Mouse (Mus musculus): Measurements from ENCODE around the gene Hist1h4f. TPM values are rescaled to one million over a fixed set of nuclear protein-coding genes. Genes with fewer than 3 reads are reported as not detected.
A peak's percentile ranks its signal among the peaks of the same experiment; 100 is the strongest.
"Not testable (repeated sequence)": the region's sequence is repeated elsewhere in the genome, so short reads cannot be mapped to it uniquely, and the experiment has no call there.

Hist1h4f gene
- not detected in 2 replicates for polyA plus RNA-seq (2015; fragmentation: Nextera tagmentation; extraction: Ambion mirVana)

DNA sequence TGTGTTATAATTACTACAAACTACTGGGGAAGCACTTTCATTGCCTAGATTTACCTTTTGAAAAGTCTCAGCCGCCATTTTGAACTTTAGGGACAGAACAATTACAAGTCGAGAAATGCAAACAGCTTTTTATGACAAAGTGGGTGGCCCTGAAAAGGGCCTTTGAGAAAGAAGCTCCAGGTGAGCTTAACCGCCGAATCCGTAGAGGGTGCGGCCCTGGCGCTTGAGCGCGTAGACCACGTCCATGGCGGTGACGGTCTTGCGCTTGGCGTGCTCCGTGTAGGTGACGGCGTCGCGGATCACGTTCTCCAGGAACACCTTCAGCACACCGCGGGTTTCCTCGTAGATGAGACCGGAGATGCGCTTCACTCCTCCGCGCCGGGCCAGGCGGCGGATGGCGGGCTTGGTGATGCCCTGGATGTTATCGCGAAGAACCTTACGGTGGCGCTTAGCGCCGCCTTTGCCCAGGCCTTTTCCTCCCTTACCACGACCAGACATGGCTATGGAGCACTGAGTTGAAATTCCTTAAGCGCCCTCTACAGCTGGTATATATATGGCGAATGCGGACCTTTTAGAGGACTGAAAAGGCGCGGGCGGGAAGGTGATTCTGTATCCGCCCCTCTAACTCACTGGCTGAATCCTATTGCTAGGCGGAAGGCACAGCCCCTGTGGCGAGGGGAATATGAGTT, at the start of gene Hist1h4f:
TSS of gene Hist1h4f (minus strand) at position 503 of the 689 bp plus-strand sequence.
- Histone ChIP-seq H3K4me1 (ENCODE audit: control insufficient read depth, insufficient read depth, low read length) (peaks cover 21% of the 10 kb centered on the region), H3K4me2 (ENCODE audit: low read length) (peak within 1 kb of the TSS; percentile 67), H3K27ac (ENCODE audit: low read length) (peak within 1 kb of the TSS; percentile 86), H3K9ac (ENCODE audit: low read depth, low read length) (peak within 1 kb of the TSS; percentile 55), H3K4me3 (ENCODE audit: low read depth, low read length) (peak within 1 kb of the TSS; percentile 45)
- peak; percentile 93 for ATAC-seq
- WGBS = under 1% methylated on average over 42 of the region's 47 CpGs
- H3K27me3 ChIP-seq (ENCODE audit: control insufficient read depth, insufficient read depth, low read depth, low read length); H3K36me3 ChIP-seq (ENCODE audit: control insufficient read depth, insufficient read depth, low read length); H3K9me3 ChIP-seq (replicated peaks; ENCODE audit: control insufficient read depth, low read length, poor library complexity, severe bottlenecking): not testable (repeated sequence)

DNA sequence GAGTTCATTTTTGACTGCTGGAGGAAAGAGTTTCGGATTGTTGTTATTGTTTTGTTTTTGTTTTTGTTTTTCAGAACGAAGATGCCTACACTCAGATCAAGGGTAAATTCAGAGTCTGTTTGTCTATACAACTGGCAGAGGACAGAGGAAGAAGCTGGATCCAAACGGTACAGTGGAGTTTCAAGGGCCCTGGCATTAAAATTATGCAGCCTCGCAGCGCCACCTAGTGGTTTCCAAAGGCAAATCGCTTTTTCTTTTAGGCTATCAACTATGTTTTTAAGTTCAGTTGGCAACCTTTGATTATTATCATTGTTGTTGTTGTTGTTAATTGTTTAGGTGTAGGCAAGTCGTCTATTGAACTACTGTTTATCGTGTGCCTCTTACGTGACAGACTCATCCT, 46.5 kb upstream of the Hist1h4f start:
- no peaks in the 10 kb centered on the region for H3K27me3 ChIP-seq (ENCODE audit: control insufficient read depth, insufficient read depth, low read depth, low read length)
- WGBS = 8% methylated on average over 9 of the region's 9 CpGs
- H3K9me3 ChIP-seq (replicated peaks; ENCODE audit: control insufficient read depth, low read length, poor library complexity, severe bottlenecking) = no peaks in the 10 kb centered on the region
- H3K4me3 ChIP-seq (ENCODE audit: low read depth, low read length) = no peak overlapping the region
- no peak overlapping the region for H3K4me2 ChIP-seq (ENCODE audit: low read length)
- no peak; the same call in 1 of the 2 replicates for ATAC-seq
- H3K4me1 ChIP-seq (ENCODE audit: control insufficient read depth, insufficient read depth, low read length) = no peaks in the 10 kb centered on the region
- H3K36me3 ChIP-seq (ENCODE audit: control insufficient read depth, insufficient read depth, low read length) = no peaks in the 10 kb centered on the region
- no peak overlapping the region for H3K9ac ChIP-seq (ENCODE audit: low read depth, low read length)
- no peak overlapping the region for H3K27ac ChIP-seq (ENCODE audit: low read length)

DNA sequence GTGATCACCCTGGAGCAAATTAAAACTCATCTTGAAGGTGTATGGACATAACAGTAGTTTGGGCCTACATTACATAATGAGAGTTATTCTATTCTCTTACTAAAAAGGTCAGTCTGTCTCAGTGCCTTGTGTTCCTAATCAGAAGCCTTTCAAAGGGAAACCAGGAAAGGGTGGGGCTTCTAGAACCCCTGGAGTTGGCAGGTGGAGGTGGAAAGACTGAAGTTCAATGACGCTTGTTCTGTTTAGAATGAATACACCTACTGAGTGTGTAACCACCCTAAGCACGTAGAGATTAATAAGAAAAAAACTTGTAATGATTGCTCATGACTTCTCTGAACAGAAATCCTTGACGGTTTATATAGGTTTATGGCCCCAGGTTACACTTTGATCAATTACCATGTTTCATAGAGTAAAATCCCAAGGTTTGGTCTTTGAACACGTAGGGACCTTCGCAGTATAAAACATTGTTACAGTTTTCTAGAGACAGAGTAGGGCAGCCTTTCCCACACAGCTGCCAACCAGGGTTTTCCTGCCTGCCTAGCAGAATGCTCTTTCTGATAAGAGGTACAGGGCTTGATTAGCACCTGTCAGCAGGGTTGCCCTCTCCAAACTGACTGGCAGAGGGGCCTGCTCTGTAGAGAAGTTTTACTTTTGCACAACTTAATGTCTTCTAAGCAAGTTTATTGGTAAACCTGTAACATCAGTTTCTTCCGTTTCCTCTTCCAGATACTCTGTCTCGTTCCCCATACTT, 44.3 kb upstream of the Hist1h4f start:
- H3K27ac ChIP-seq (ENCODE audit: low read length) = no peak overlapping the region
- no peaks in the 10 kb centered on the region for H3K4me1 ChIP-seq (ENCODE audit: control insufficient read depth, insufficient read depth, low read length)

DNA sequence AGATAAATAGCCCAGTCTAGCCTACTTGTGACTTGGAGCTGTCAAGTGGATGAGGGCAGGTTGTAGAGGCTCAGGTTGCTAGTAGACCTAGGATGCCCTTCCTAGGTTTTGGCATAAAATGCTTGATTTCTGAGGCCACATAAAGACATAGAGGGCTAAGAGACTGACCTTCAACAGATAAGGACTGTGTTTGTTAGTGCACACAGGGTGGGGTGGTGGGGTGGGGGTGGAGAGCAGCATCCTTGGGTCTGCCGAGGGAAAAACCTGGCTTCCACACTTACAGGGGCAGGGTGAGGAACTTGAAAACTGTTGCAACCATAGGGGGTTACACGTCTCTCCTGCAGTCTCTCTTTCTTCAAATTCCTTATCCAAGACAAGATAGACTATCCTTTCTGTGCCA, 43.7 kb upstream of the Hist1h4f start:
- no peak overlapping the region for H3K4me3 ChIP-seq (ENCODE audit: low read depth, low read length)
- no peak overlapping the region for H3K4me2 ChIP-seq (ENCODE audit: low read length)
- H3K9me3 ChIP-seq (replicated peaks; ENCODE audit: control insufficient read depth, low read length, poor library complexity, severe bottlenecking) = no peaks in the 10 kb centered on the region
- no peaks in the 10 kb centered on the region for H3K27me3 ChIP-seq (ENCODE audit: control insufficient read depth, insufficient read depth, low read depth, low read length)
- no peak for ATAC-seq
- WGBS = 83% methylated on average over 2 of the region's 2 CpGs
- no peak overlapping the region for H3K27ac ChIP-seq (ENCODE audit: low read length)
- no peaks in the 10 kb centered on the region for H3K4me1 ChIP-seq (ENCODE audit: control insufficient read depth, insufficient read depth, low read length)
- H3K9ac ChIP-seq (ENCODE audit: low read depth, low read length) = no peak overlapping the region
- H3K36me3 ChIP-seq (ENCODE audit: control insufficient read depth, insufficient read depth, low read length) = no peaks in the 10 kb centered on the region

More for the DNA sequence above, 44.3 kb upstream of the Hist1h4f start:
- Histone ChIP-seq H3K4me2 (ENCODE audit: low read length) (no peak overlapping the region), H3K27me3 (ENCODE audit: control insufficient read depth, insufficient read depth, low read depth, low read length) (no peaks in the 10 kb centered on the region), H3K36me3 (ENCODE audit: control insufficient read depth, insufficient read depth, low read length) (no peaks in the 10 kb centered on the region), H3K9ac (ENCODE audit: low read depth, low read length) (no peak overlapping the region), H3K4me3 (ENCODE audit: low read depth, low read length) (no peak overlapping the region), H3K9me3 (replicated peaks; ENCODE audit: control insufficient read depth, low read length, poor library complexity, severe bottlenecking) (no peaks in the 10 kb centered on the region)
- 87% methylated on average over 7 of the region's 7 CpGs for WGBS
- no peak for ATAC-seq

DNA sequence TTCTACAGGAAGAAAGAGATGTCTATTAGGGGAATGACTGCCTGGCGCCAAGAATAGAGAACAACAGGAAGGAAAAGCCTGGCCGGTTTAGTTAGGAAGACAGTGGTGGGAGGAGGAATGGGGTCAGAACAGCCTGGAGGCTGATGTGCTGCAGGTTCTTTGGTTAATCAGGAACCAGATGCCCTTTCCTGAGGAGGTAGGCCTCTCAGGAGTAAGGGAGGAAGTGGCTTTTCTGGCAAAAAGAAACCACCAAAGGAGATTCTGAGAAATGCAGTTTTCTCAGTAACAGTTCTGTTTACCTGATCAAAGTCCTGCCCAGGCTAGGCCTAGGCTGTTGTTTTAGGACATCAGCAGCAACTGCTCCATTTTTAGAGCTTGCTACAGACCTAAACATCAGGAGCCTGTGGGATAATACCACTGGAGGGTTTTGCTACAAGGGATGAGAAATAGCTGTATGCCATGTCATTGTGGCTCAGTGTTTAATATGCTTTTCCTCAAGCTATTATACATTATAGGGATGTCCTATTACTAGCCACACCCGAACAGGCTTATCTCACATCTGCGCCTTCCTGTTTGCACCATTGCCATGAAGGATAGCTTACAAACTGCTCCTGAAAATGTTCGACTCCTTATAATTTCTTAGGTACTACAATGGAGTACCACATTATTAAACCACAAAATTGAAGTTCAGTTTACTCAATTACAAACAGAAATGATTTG, 41.8 kb upstream of the Hist1h4f start:
- Histone ChIP-seq H3K4me3 (ENCODE audit: low read depth, low read length) (no peak overlapping the region), H3K4me1 (ENCODE audit: control insufficient read depth, insufficient read depth, low read length) (no peaks in the 10 kb centered on the region), H3K4me2 (ENCODE audit: low read length) (no peak overlapping the region), H3K9ac (ENCODE audit: low read depth, low read length) (no peak overlapping the region), H3K27me3 (ENCODE audit: control insufficient read depth, insufficient read depth, low read depth, low read length) (no peaks in the 10 kb centered on the region), H3K9me3 (replicated peaks; ENCODE audit: control insufficient read depth, low read length, poor library complexity, severe bottlenecking) (no peaks in the 10 kb centered on the region), H3K27ac (ENCODE audit: low read length) (no peak overlapping the region), H3K36me3 (ENCODE audit: control insufficient read depth, insufficient read depth, low read length) (no peaks in the 10 kb centered on the region)
- ATAC-seq = no peak
- 91% methylated on average over 5 of the region's 5 CpGs for whole genome bisulfite sequencing

DNA sequence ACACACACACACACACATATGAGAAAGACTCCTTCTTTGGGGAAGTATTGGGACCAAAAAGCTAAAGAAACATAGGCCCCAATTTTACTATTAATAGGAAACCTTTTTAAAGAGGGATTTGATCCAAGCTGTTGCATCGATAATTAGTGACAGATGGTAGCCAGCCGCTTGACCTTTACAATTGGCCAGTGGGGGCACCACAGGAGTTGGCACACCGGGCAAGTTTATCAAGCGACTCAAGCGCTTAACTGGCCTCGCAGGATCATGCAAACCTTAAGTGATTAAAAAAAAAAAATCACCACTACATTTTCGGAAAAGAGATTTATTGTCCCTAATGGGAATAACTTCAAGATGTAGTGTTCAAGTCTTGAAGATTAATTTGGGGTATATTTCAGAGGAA, 41.2 kb upstream of the Hist1h4f start:
- Histone ChIP-seq H3K36me3 (ENCODE audit: control insufficient read depth, insufficient read depth, low read length) (no peaks in the 10 kb centered on the region), H3K4me2 (ENCODE audit: low read length) (no peak overlapping the region), H3K27me3 (ENCODE audit: control insufficient read depth, insufficient read depth, low read depth, low read length) (no peaks in the 10 kb centered on the region), H3K4me1 (ENCODE audit: control insufficient read depth, insufficient read depth, low read length) (no peaks in the 10 kb centered on the region), H3K9me3 (replicated peaks; ENCODE audit: control insufficient read depth, low read length, poor library complexity, severe bottlenecking) (no peaks in the 10 kb centered on the region), H3K9ac (ENCODE audit: low read depth, low read length) (no peak overlapping the region), H3K4me3 (ENCODE audit: low read depth, low read length) (no peak overlapping the region), H3K27ac (ENCODE audit: low read length) (no peak overlapping the region)
- ATAC-seq = no peak
- WGBS = 85% methylated on average over 7 of the region's 7 CpGs

DNA sequence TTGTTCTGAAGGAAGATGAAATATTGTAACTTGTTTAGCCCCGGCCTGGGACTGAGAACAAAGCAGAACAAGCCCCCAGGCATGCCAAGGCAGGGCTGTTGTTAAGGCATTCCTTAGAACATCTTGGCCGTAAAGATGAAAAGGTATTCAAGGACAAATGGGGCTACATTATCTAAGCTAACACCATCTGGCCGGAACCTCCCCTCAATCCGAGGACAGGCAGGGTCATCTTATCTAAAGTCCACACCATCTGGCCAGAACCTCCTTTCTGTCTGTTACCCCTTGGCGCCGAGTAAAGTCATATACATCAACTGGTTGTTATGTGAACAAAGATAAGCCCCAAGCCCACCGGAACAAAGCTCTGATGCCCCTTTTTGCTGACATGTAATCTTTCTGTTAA, 40.4 kb upstream of the Hist1h4f start:
- not testable (repeated sequence) for H3K9me3 ChIP-seq (replicated peaks; ENCODE audit: control insufficient read depth, low read length, poor library complexity, severe bottlenecking); ATAC-seq; H3K4me3 ChIP-seq (ENCODE audit: low read depth, low read length); H3K4me2 ChIP-seq (ENCODE audit: low read length); H3K27me3 ChIP-seq (ENCODE audit: control insufficient read depth, insufficient read depth, low read depth, low read length); H3K9ac ChIP-seq (ENCODE audit: low read depth, low read length); H3K27ac ChIP-seq (ENCODE audit: low read length); H3K4me1 ChIP-seq (ENCODE audit: control insufficient read depth, insufficient read depth, low read length); H3K36me3 ChIP-seq (ENCODE audit: control insufficient read depth, insufficient read depth, low read length)
- WGBS = 90% methylated on average over 7 of the region's 7 CpGs

DNA sequence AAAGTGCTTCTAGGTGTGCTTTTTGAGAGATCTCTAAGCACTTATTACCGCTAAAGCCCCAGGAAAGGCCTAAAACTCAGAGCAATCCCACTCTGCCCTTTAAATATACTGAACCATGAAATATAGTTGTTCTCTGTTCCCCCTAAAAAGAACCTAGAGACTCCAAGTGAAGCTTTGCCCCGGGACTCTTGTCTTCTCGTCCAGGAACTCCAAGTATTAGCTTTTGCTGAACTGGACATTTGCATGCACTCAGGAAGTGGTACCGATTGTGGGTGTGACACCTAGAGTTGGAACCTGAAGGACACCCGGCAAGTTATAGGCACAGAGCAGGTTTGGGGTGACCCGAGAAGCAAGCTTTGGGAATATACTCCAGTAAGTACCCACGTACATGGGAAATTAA, 39.8 kb upstream of the Hist1h4f start:
- WGBS = 97% methylated on average over 7 of the region's 7 CpGs
- Histone ChIP-seq H3K36me3 (ENCODE audit: control insufficient read depth, insufficient read depth, low read length) (no peaks in the 10 kb centered on the region), H3K27ac (ENCODE audit: low read length) (no peak overlapping the region), H3K4me2 (ENCODE audit: low read length) (no peak overlapping the region), H3K9ac (ENCODE audit: low read depth, low read length) (no peak overlapping the region), H3K9me3 (replicated peaks; ENCODE audit: control insufficient read depth, low read length, poor library complexity, severe bottlenecking) (no peaks in the 10 kb centered on the region), H3K27me3 (ENCODE audit: control insufficient read depth, insufficient read depth, low read depth, low read length) (no peaks in the 10 kb centered on the region), H3K4me3 (ENCODE audit: low read depth, low read length) (no peak overlapping the region), H3K4me1 (ENCODE audit: control insufficient read depth, insufficient read depth, low read length) (peaks cover 5% of the 10 kb centered on the region)
- no peak for ATAC-seq

DNA sequence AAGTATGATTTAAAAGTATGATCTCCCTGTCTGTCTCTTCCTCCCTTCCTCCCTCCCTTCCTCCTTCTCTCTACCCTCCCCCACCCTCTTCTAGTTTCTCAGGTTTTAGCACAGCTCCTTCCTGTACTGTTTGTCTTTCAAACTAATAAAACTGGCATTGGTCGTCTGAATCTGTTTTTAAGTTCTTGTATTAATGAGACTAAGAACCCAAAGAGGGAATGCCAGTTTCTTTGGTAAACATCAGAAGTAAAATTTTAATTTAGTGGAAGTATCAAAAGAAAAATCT, 35.4 kb upstream of the Hist1h4f start:
- no peak overlapping the region for H3K4me3 ChIP-seq (ENCODE audit: low read depth, low read length)
- ATAC-seq = no peak
- WGBS = 3% methylated on average over 1 of the region's 1 CpGs
- H3K4me2 ChIP-seq (ENCODE audit: low read length) = peak overlapping the region; percentile 54
- peaks cover 22% of the 10 kb centered on the region for H3K4me1 ChIP-seq (ENCODE audit: control insufficient read depth, insufficient read depth, low read length)
- no peak overlapping the region; the same call in 1 of the 2 replicates for H3K27ac ChIP-seq (ENCODE audit: low read length)
- H3K36me3 ChIP-seq (ENCODE audit: control insufficient read depth, insufficient read depth, low read length) = no peaks in the 10 kb centered on the region
- no peak overlapping the region for H3K9ac ChIP-seq (ENCODE audit: low read depth, low read length)
- no peaks in the 10 kb centered on the region for H3K9me3 ChIP-seq (replicated peaks; ENCODE audit: control insufficient read depth, low read length, poor library complexity, severe bottlenecking)
- H3K27me3 ChIP-seq (ENCODE audit: control insufficient read depth, insufficient read depth, low read depth, low read length) = no peaks in the 10 kb centered on the region
